Mouse (Mus musculus): ENCODE results near the gene B4gat1. TPM values are rescaled to one million over a fixed set of nuclear protein-coding genes. Genes with fewer than 3 reads are reported as not detected.

Gene B4gat1
- polyA plus RNA-seq, 1 experiment, result 9.7 TPM

- peak in 1 of 2 experiments; percentile 4 for DNase-seq (ENCODE audit: low read depth in 1 of 2, low spot score in 2 of 2)
- Histone ChIP-seq H3K27me3 (ENCODE audit: control insufficient read depth, insufficient read depth, low read length) (no peaks in the 10 kb centered on the region), H3K4me1 (ENCODE audit: control insufficient read depth, insufficient read depth, insufficient read length) (no peaks in the 10 kb centered on the region), H3K36me3 (ENCODE audit: control insufficient read depth, insufficient read depth, low read length) (no peaks in the 10 kb centered on the region), H3K27ac (ENCODE audit: insufficient read depth, low read length) (no peak overlapping the region), H3K4me3 (ENCODE audit: extremely low read depth, insufficient read depth, insufficient read length) (no peak overlapping the region)
- TF ChIP-seq POLR2A (IDR thresholded peaks at IDR 0.05; ENCODE audit: low read depth, low read length) (no peak), CTCF (IDR thresholded peaks at IDR 0.05; ENCODE audit: extremely low read depth, insufficient read depth, insufficient read length, insufficient replicate concordance) (peak; percentile 36; the same call in 1 of the 2 replicates)
- 13% methylated on average over 8 of the region's 8 CpGs for WGBS
Observed at GRCm38 (mm10) chr19:5014961-5015398, 23.6 kb upstream of the B4gat1 start.

- no peaks in the 10 kb centered on the region for H3K27me3 ChIP-seq (ENCODE audit: control insufficient read depth, insufficient read depth, low read length)
- no peaks in the 10 kb centered on the region for H3K36me3 ChIP-seq (ENCODE audit: control insufficient read depth, insufficient read depth, low read length)
- no peaks in the 10 kb centered on the region for H3K4me1 ChIP-seq (ENCODE audit: control insufficient read depth, insufficient read depth, insufficient read length)
- no peak overlapping the region for H3K4me3 ChIP-seq (ENCODE audit: extremely low read depth, insufficient read depth, insufficient read length)
- 49% methylated on average over 10 of the region's 10 CpGs for WGBS
- H3K27ac ChIP-seq (ENCODE audit: insufficient read depth, low read length), result no peak overlapping the region
- DNase-seq (ENCODE audit: low read depth in 1 of 2, low spot score in 2 of 2), result no peak
- TF ChIP-seq CTCF (IDR thresholded peaks at IDR 0.05; ENCODE audit: extremely low read depth, insufficient read depth, insufficient read length, insufficient replicate concordance) (no peak), POLR2A (IDR thresholded peaks at IDR 0.05; ENCODE audit: low read depth, low read length) (no peak)
Observed at GRCm38 (mm10) chr19:5016221-5016742, 22.3 kb upstream of the B4gat1 start.

- peak; percentile 55 to 73 for DNase-seq (ENCODE audit: low read depth in 1 of 2, low spot score in 2 of 2)
- 22% methylated on average over 12 of the region's 12 CpGs for WGBS
- H3K36me3 ChIP-seq (ENCODE audit: control insufficient read depth, insufficient read depth, low read length), result no peaks in the 10 kb centered on the region
Observed at GRCm38 (mm10) chr19:5016782-5017181, 21.8 kb upstream of the B4gat1 start.

GRCm38 (mm10) chr19:5017611-5018010 lies 21.0 kb upstream of the B4gat1 start:
- 89% methylated on average over 4 of the region's 4 CpGs for WGBS
- no peak for DNase-seq (ENCODE audit: low read depth in 1 of 2, low spot score in 2 of 2)

More at GRCm38 (mm10) chr19:5016782-5017181, 21.8 kb upstream of the B4gat1 start:
- no peak overlapping the region for H3K27ac ChIP-seq (ENCODE audit: insufficient read depth, low read length)
- no peak overlapping the region for H3K4me3 ChIP-seq (ENCODE audit: extremely low read depth, insufficient read depth, insufficient read length)
- H3K4me1 ChIP-seq (ENCODE audit: control insufficient read depth, insufficient read depth, insufficient read length), result no peaks in the 10 kb centered on the region
- no peaks in the 10 kb centered on the region for H3K27me3 ChIP-seq (ENCODE audit: control insufficient read depth, insufficient read depth, low read length)
- peak; percentile 76; the same call in 1 of the 2 replicates for TF ChIP-seq CTCF (IDR thresholded peaks at IDR 0.05; ENCODE audit: extremely low read depth, insufficient read depth, insufficient read length, insufficient replicate concordance)
- no peak for TF ChIP-seq POLR2A (IDR thresholded peaks at IDR 0.05; ENCODE audit: low read depth, low read length)

GRCm38 (mm10) chr19:5018191-5018590 lies 20.4 kb upstream of the B4gat1 start:
- no peak overlapping the region for H3K27ac ChIP-seq (ENCODE audit: insufficient read depth, low read length)
- no peaks in the 10 kb centered on the region for H3K36me3 ChIP-seq (ENCODE audit: control insufficient read depth, insufficient read depth, low read length)
- TF ChIP-seq CTCF (IDR thresholded peaks at IDR 0.05; ENCODE audit: extremely low read depth, insufficient read depth, insufficient read length, insufficient replicate concordance), result no peak
- no peak for TF ChIP-seq POLR2A (IDR thresholded peaks at IDR 0.05; ENCODE audit: low read depth, low read length)
- WGBS, result 71% methylated on average over 3 of the region's 3 CpGs
- H3K4me1 ChIP-seq (ENCODE audit: control insufficient read depth, insufficient read depth, insufficient read length), result no peaks in the 10 kb centered on the region
- H3K4me3 ChIP-seq (ENCODE audit: extremely low read depth, insufficient read depth, insufficient read length), result no peak overlapping the region
- no peaks in the 10 kb centered on the region for H3K27me3 ChIP-seq (ENCODE audit: control insufficient read depth, insufficient read depth, low read length)
- DNase-seq (ENCODE audit: low read depth in 1 of 2, low spot score in 2 of 2), result no peak

More at GRCm38 (mm10) chr19:5017611-5018010, 21.0 kb upstream of the B4gat1 start:
- TF ChIP-seq CTCF (IDR thresholded peaks at IDR 0.05; ENCODE audit: extremely low read depth, insufficient read depth, insufficient read length, insufficient replicate concordance), result no peak
- no peak for TF ChIP-seq POLR2A (IDR thresholded peaks at IDR 0.05; ENCODE audit: low read depth, low read length)
- H3K27me3 ChIP-seq (ENCODE audit: control insufficient read depth, insufficient read depth, low read length), result no peaks in the 10 kb centered on the region
- H3K27ac ChIP-seq (ENCODE audit: insufficient read depth, low read length), result no peak overlapping the region
- H3K36me3 ChIP-seq (ENCODE audit: control insufficient read depth, insufficient read depth, low read length), result no peaks in the 10 kb centered on the region
- no peaks in the 10 kb centered on the region for H3K4me1 ChIP-seq (ENCODE audit: control insufficient read depth, insufficient read depth, insufficient read length)
- no peak overlapping the region for H3K4me3 ChIP-seq (ENCODE audit: extremely low read depth, insufficient read depth, insufficient read length)

DNA sequence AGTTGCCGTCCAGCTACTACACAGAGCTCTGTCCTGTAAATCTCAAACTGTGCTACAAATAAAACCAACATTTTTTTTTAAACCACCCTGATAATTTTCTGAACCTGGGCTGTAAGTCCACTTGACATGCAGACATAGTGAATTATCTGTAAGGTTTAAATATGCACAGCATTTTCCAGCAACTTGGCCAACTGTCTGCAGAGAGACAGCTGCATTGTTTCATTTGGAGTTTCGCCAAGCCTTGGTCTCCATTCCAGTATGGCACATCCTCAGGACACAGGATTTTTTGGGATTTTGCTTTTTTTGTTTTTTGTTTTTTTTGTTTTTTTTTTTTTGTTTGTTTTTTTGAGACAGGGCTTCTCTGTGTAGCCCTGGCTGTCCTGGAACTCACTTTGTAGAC lies 17.2 kb upstream of the B4gat1 start:
- H3K4me1 ChIP-seq (ENCODE audit: control insufficient read depth, insufficient read depth, insufficient read length), result peaks cover 6% of the 10 kb centered on the region; the same call in 1 of the 2 replicates
- TF ChIP-seq POLR2A (IDR thresholded peaks at IDR 0.05; ENCODE audit: low read depth, low read length), result no peak
- no peak for TF ChIP-seq CTCF (IDR thresholded peaks at IDR 0.05; ENCODE audit: extremely low read depth, insufficient read depth, insufficient read length, insufficient replicate concordance)

More for the DNA sequence above, 17.2 kb upstream of the B4gat1 start:
- no peak for DNase-seq (ENCODE audit: low read depth in 1 of 2, low spot score in 2 of 2)
- 82% methylated on average over 2 of the region's 2 CpGs for WGBS
- Histone ChIP-seq H3K36me3 (ENCODE audit: control insufficient read depth, insufficient read depth, low read length) (no peaks in the 10 kb centered on the region), H3K27me3 (ENCODE audit: control insufficient read depth, insufficient read depth, low read length) (no peaks in the 10 kb centered on the region), H3K4me3 (ENCODE audit: extremely low read depth, insufficient read depth, insufficient read length) (no peak overlapping the region), H3K27ac (ENCODE audit: insufficient read depth, low read length) (no peak overlapping the region)
